Mouse (Mus musculus) adrenal gland (tissue): ENCODE measurements at regions not wholly inside any gene's neighbourhood (a gene's known extent, or its start where the extent isn't known, plus 50 kb on each side); places are given as distances from the start of the nearest gene placed in this dataset.

Source experiments
- intact Hi-C: fragments of 180-260 bp; cut with DNase I; formaldehyde crosslinking; loops from one replicate; pipeline ENCODE4 v1.15.1; 2025

GRCm38 (mm10) chr5:106200631-106201030, 257.3 kb downstream of the Barhl2 start:
- intact Hi-C loops: no loop called here

GRCm38 (mm10) chr5:106199061-106199460, 258.9 kb downstream of the Barhl2 start:
- intact Hi-C loops: no loop called here

- intact Hi-C loops: no loop called here
Measured at GRCm38 (mm10) chr5:106191141-106191540, 266.8 kb downstream of the Barhl2 start.

GRCm38 (mm10) chr5:106181726-106182125, 276.2 kb downstream of the Barhl2 start:
- intact Hi-C loops: no loop called here

- intact Hi-C loops: no loop called here
Measured at GRCm38 (mm10) chr5:106172162-106172561, 285.8 kb downstream of the Barhl2 start.

- intact Hi-C loops: no loop called here
Measured at GRCm38 (mm10) chr5:106170405-106170804, 287.6 kb downstream of the Barhl2 start.

- intact Hi-C loops: no loop called here
Measured at GRCm38 (mm10) chr5:106167556-106167955, 290.4 kb downstream of the Barhl2 start.

- intact Hi-C loops: no loop called here
Measured at GRCm38 (mm10) chr5:106166266-106166665, 289.9 kb downstream of the Zfp326 start.

GRCm38 (mm10) chr5:106164190-106164589, 287.8 kb downstream of the Zfp326 start:
- intact Hi-C loops: no loop called here

GRCm38 (mm10) chr5:106162981-106163653, 286.8 kb downstream of the Zfp326 start:
- intact Hi-C loops: no loop called here

- intact Hi-C loops: no loop called here
Measured at GRCm38 (mm10) chr5:106139109-106139508, 262.7 kb downstream of the Zfp326 start.

GRCm38 (mm10) chr5:106122928-106123327, 246.6 kb downstream of the Zfp326 start:
- intact Hi-C loops: no loop called here

- intact Hi-C loops: no loop called here
Measured at GRCm38 (mm10) chr5:106119584-106119983, 243.2 kb downstream of the Zfp326 start.

- intact Hi-C loops: no loop called here
Measured at GRCm38 (mm10) chr5:106113186-106113585, 236.8 kb downstream of the Zfp326 start.

GRCm38 (mm10) chr5:106108474-106108971, 232.2 kb downstream of the Zfp326 start:
- intact Hi-C loops: no loop called here

GRCm38 (mm10) chr5:106102255-106102654, 225.9 kb downstream of the Zfp326 start:
- intact Hi-C loops: no loop called here

- intact Hi-C loops: no loop called here
Measured at GRCm38 (mm10) chr5:106098887-106099286, 222.5 kb downstream of the Zfp326 start.

- intact Hi-C loops: no loop called here
Measured at GRCm38 (mm10) chr5:106089332-106089731, 213.0 kb downstream of the Zfp326 start.

GRCm38 (mm10) chr5:106088478-106089185, 212.3 kb downstream of the Zfp326 start:
- intact Hi-C loops: no loop called here

- intact Hi-C loops: no loop called here
Measured at GRCm38 (mm10) chr5:106083786-106084185, 207.4 kb downstream of the Zfp326 start.

GRCm38 (mm10) chr5:106082891-106083290, 206.5 kb downstream of the Zfp326 start:
- intact Hi-C loops: no loop called here

GRCm38 (mm10) chr5:106067124-106067551, 190.8 kb downstream of the Zfp326 start:
- intact Hi-C loops: no loop called here

- intact Hi-C loops: no loop called here
Measured at GRCm38 (mm10) chr5:106066706-106067105, 190.3 kb downstream of the Zfp326 start.
